Mouse (Mus musculus): ENCODE data around the gene Wdr70.

DNA sequence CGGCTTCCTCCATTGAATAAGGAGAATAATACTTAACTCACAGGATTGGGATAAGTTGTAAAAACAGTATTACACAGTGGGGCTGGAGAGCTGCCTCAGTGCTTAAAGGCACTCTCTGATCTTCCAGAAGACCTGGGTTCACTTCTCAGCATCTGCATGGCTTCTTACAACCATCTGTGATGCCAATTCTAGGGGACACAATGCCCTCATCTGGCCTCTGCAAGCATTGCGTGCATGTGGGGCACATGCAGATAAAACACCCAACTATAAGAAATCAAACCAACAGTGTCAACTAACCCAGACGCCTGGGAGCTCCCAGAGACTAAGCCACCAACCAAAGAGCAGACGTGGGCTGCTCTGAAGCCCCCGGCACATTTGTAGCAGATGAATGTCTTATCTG, 60.6 kb downstream of the Wdr70 start:
- TF ChIP-seq GATA1 (IDR thresholded peaks at IDR 0.05; ENCODE audit: borderline replicate concordance, low read length), result no peak
- no peak for TF ChIP-seq FLI1 (IDR thresholded peaks at IDR 0.05; ENCODE audit: low read length)
